Mouse (Mus musculus): ENCODE measurements around the gene Stx12. TPM values are rescaled to one million over a fixed set of nuclear protein-coding genes. Genes with fewer than 3 reads are reported as not detected.

The Stx12 gene
- polyA plus RNA-seq, 1 experiment from 2014 or later = 64.0 TPM

- Histone ChIP-seq H3K27me3 (ENCODE audit: control insufficient read depth, insufficient read depth, low read length) (no peaks in the 10 kb centered on the region), H3K27ac (replicated peaks in 1 of 2; ENCODE audit: control insufficient read depth in 1 of 2, insufficient read depth in 1 of 2, low read depth in 2 of 2, low read length in 2 of 2) (no peak overlapping the region), H3K9ac (ENCODE audit: low read length) (no peak overlapping the region), H3K4me2 (ENCODE audit: low read length) (no peak overlapping the region), H3K36me3 (ENCODE audit: control insufficient read depth, insufficient read depth, low read length) (no peaks in the 10 kb centered on the region), H3K9me3 (ENCODE audit: control insufficient read depth, low read length) (no peaks in the 10 kb centered on the region; the same call in 1 of the 2 replicates), H3K4me3 (ENCODE audit: control insufficient read depth in 1 of 2, insufficient read depth in 1 of 2, low read depth in 1 of 2, low read length in 2 of 2) (no peak overlapping the region), H3K4me1 (ENCODE audit: control insufficient read depth in 2 of 2, insufficient read depth in 2 of 2, low read length in 2 of 2) (peaks cover 8 to 15% of the 10 kb centered on the region in 2 experiments)
- WGBS = 73% methylated on average over 5 of the region's 5 CpGs
- ATAC-seq (ENCODE audit: insufficient number of reproducible peaks, insufficient read depth, low FRiP score, low read depth) = no peak
Observed at GRCm38 (mm10) chr4:132805146-132805545, 79.2 kb downstream of the Stx12 start.

- WGBS = 94% methylated on average over 6 of the region's 6 CpGs
- no peaks in the 10 kb centered on the region for H3K27me3 ChIP-seq (ENCODE audit: control insufficient read depth, insufficient read depth, low read length)
Observed at GRCm38 (mm10) chr4:132804331-132804730, 80.0 kb downstream of the Stx12 start.

GRCm38 (mm10) chr4:132803876-132804275, 80.4 kb downstream of the Stx12 start:
- WGBS = 96% methylated on average over 7 of the region's 7 CpGs
- H3K27ac ChIP-seq (replicated peaks in 1 of 2; ENCODE audit: control insufficient read depth in 1 of 2, insufficient read depth in 1 of 2, low read depth in 2 of 2, low read length in 2 of 2) = no peak overlapping the region

More at GRCm38 (mm10) chr4:132804331-132804730, 80.0 kb downstream of the Stx12 start:
- Histone ChIP-seq H3K4me1 (ENCODE audit: control insufficient read depth in 2 of 2, insufficient read depth in 2 of 2, low read length in 2 of 2) (peaks cover 8 to 15% of the 10 kb centered on the region in 2 experiments), H3K27ac (replicated peaks in 1 of 2; ENCODE audit: control insufficient read depth in 1 of 2, insufficient read depth in 1 of 2, low read depth in 2 of 2, low read length in 2 of 2) (no peak overlapping the region), H3K36me3 (ENCODE audit: control insufficient read depth, insufficient read depth, low read length) (no peaks in the 10 kb centered on the region), H3K4me3 (ENCODE audit: control insufficient read depth in 1 of 2, insufficient read depth in 1 of 2, low read depth in 1 of 2, low read length in 2 of 2) (no peak overlapping the region), H3K9me3 (ENCODE audit: control insufficient read depth, low read length) (no peaks in the 10 kb centered on the region), H3K4me2 (ENCODE audit: low read length) (no peak overlapping the region), H3K9ac (ENCODE audit: low read length) (no peak overlapping the region)
- no peak for ATAC-seq (ENCODE audit: insufficient number of reproducible peaks, insufficient read depth, low FRiP score, low read depth)

More at GRCm38 (mm10) chr4:132803876-132804275, 80.4 kb downstream of the Stx12 start:
- H3K4me2 ChIP-seq (ENCODE audit: low read length) = no peak overlapping the region
- H3K9me3 ChIP-seq (ENCODE audit: control insufficient read depth, low read length) = no peaks in the 10 kb centered on the region
- H3K36me3 ChIP-seq (ENCODE audit: control insufficient read depth, insufficient read depth, low read length) = no peaks in the 10 kb centered on the region
- H3K27me3 ChIP-seq (ENCODE audit: control insufficient read depth, insufficient read depth, low read length) = no peaks in the 10 kb centered on the region
- H3K4me1 ChIP-seq (ENCODE audit: control insufficient read depth in 2 of 2, insufficient read depth in 2 of 2, low read length in 2 of 2) = peaks cover 8 to 15% of the 10 kb centered on the region in 2 experiments
- ATAC-seq (ENCODE audit: insufficient number of reproducible peaks, insufficient read depth, low FRiP score, low read depth) = no peak
- no peak overlapping the region for H3K4me3 ChIP-seq (ENCODE audit: control insufficient read depth in 1 of 2, insufficient read depth in 1 of 2, low read depth in 1 of 2, low read length in 2 of 2)
- H3K9ac ChIP-seq (ENCODE audit: low read length) = no peak overlapping the region

Other genes with a start within 250 kb of the Stx12 start
- gene Eya3, start 245.5 kb downstream of the Stx12 start, polyA plus RNA-seq (2014; fragmentation: Nextera tagmentation; extraction: Ambion mirVana) = 19.2 and 20.2 TPM in 2 replicates
- gene Xkr8, start 152.0 kb downstream of the Stx12 start, polyA plus RNA-seq (2014; fragmentation: Nextera tagmentation; extraction: Ambion mirVana) = 4.7 and 4.9 TPM in 2 replicates
- gene Smpdl3b, start 127.3 kb downstream of the Stx12 start, polyA plus RNA-seq (2014; fragmentation: Nextera tagmentation; extraction: Ambion mirVana) = 4.4 TPM in 2 replicates
- 74.3 and 78.8 TPM in 2 replicates for gene Rpa2, start 116.2 kb downstream of the Stx12 start, polyA plus RNA-seq (2014; fragmentation: Nextera tagmentation; extraction: Ambion mirVana)
- gene Themis2, start 88.1 kb downstream of the Stx12 start, polyA plus RNA-seq (2014; fragmentation: Nextera tagmentation; extraction: Ambion mirVana) = 1.2 and 1.7 TPM in 2 replicates
- 31.9 and 33.1 TPM in 2 replicates for gene Ppp1r8, start 41.3 kb downstream of the Stx12 start, polyA plus RNA-seq (2014; fragmentation: Nextera tagmentation; extraction: Ambion mirVana)
- gene Fam76a, start 38.0 kb upstream of the Stx12 start, polyA plus RNA-seq (2014; fragmentation: Nextera tagmentation; extraction: Ambion mirVana) = 40.9 and 44.9 TPM in 2 replicates
- 0.18 and 0.74 TPM in 2 replicates for gene Fgr, start 89.6 kb upstream of the Stx12 start, polyA plus RNA-seq (2014; fragmentation: Nextera tagmentation; extraction: Ambion mirVana)
- gene Ahdc1, start 126.8 kb upstream of the Stx12 start, polyA plus RNA-seq (2014; fragmentation: Nextera tagmentation; extraction: Ambion mirVana) = 7.1 and 9.0 TPM in 2 replicates
- gene Wasf2, start 246.0 kb upstream of the Stx12 start, polyA plus RNA-seq (2014; fragmentation: Nextera tagmentation; extraction: Ambion mirVana) = 50.7 and 68.6 TPM in 2 replicates